Mouse (Mus musculus) spleen, adult 2 months (tissue): ENCODE results near the gene Fnip2.

Experiments used
- CTCF ChIP-seq: fragments of 200-500 bp; IDR thresholded peaks from 2 replicates; pipeline ENCODE4 v1.5.1; 2011; ENCODE audit warnings: mild to moderate bottlenecking, inconsistent platforms; ENCODE audit not compliant: insufficient read depth, insufficient read length, insufficient replicate concordance; ENCODE audit errors: extremely low read depth
- POLR2A ChIP-seq: fragments of 200-500 bp; IDR thresholded peaks from 2 replicates; pipeline ENCODE4 v1.6.1; 2011; ENCODE audit warnings: low read depth, low read length, inconsistent platforms

DNA sequence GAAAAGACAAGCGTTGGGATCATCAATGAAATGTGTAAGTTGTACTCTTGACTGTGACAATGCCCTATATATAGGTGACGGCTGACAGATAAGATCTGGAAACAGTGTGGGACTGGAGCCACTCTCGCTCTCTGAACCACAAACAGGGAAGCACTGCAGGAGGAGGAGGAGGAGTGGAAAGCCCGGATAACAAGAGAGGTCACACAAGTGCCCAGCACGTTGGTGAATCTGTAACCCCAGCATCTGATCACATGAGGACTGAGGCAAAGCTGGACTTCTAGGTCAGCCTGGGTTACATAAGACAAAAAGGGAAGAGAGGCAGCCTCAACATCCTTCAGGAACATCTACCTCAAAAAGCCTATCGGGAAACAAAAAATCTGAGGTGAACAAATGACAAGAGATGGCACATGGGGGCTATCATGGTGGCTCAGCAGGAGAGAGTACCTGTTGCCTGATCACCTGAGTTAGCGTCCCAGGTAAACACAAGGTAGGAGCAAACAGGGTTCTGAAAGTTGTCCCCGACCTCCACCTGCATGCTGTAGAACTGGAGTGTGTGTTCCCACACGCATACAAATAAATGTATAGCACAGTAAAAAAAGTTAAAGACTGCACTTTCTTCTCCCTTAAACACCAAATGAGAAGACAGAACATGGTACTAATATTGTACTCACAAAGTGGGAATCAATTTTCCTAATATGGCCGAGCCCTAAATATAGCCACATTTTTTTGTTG, 2.6 kb downstream of the Fnip2 start:
- TF ChIP-seq POLR2A = no peak
- no peak for TF ChIP-seq CTCF
